10 mouse cellular contexts compared by ENCODE assay signal in the genomic region with DNA sequence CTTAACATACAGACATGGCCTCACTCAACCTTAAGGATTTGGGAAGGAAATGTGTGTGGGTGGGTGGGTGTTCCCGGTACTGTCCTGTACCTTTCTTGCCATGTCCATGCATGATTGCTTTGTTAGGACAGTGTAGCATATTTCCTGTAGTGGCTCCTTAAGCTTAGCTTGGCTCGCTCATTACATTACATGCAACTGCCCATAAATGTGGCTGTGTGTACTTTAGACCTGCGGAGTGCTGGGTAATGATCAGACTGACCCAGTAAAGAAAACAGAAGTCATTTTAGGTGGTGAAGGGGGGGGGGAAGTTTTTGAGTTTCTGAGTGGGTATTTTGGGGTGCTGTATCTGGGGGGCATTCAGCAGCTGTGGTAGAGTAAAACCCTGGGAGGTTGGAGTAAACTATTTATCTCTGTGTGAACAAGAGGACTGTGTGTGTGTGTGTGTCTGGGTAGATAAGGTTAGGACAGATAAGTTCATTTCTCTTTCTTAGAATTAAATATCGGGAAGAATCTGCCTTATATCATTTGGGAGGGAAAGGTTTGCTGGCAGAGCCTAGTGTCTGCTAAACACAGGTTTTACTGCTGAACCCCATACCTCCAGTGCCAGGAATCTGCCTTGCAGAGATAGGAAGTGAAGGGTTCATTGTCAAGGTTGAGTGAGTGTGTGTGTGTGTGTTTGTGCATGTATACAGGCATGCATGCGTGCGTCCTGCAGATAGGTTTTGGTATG. TPM values are rescaled to one million over a fixed set of nuclear protein-coding genes. Genes with fewer than 3 reads are reported as not detected.
DNase-seq lines count a peak whose midpoint lies in the region; ATAC-seq and TF ChIP-seq lines count a peak whose summit lies in the region.
"Had no signal": no experiment of that assay in that cellular context is flagged by ENCODE, and none has a peak within 500 bp of the region (broad histone marks: within the 10 kb centered on the region; RNA-seq: fewer than 3 reads in every experiment).

No protein-coding gene starts in this region.

- ATAC-seq in intestine, embryonic 14.5 days (replicated peaks; ENCODE audit: low FRiP score, low TSS enrichment, low read depth) = no peak
- ATAC-seq in intestine, postnatal 0 days = no peak
- peak; percentile 73 for ATAC-seq in liver, embryonic 12.5 days
- ATAC-seq in midbrain, embryonic 16.5 days = no peak
- ATAC-seq in granulocyte monocyte progenitor cell, adult 5-6 weeks (replicated peaks; ENCODE audit: poor library complexity, severe bottlenecking) = no peak
- ATAC-seq: forebrain, embryonic 14.5 days had no signal

- no peaks in the 10 kb centered on the region for H3K36me3 ChIP-seq in intestine, embryonic 14.5 days (ENCODE audit: control insufficient read depth, insufficient read depth, low read length)
- no peaks in the 10 kb centered on the region for H3K36me3 ChIP-seq in intestine, postnatal 0 days (ENCODE audit: control insufficient read depth, insufficient read depth)
- H3K36me3 ChIP-seq in liver, embryonic 12.5 days = peaks cover 54% of the 10 kb centered on the region
- no peaks in the 10 kb centered on the region for H3K36me3 ChIP-seq in midbrain, embryonic 16.5 days (ENCODE audit: control insufficient read depth, insufficient read depth, low read length)
- H3K36me3 ChIP-seq: midbrain, embryonic 12.5 days had no signal

- no peak for TF ChIP-seq CTCF in intestine, postnatal 0 days (IDR thresholded peaks at IDR 0.05; ENCODE audit: low read depth)

- H3K9ac ChIP-seq in intestine, embryonic 14.5 days (ENCODE audit: low read length) = no peak overlapping the region
- H3K9ac ChIP-seq in intestine, postnatal 0 days (ENCODE audit: low read depth, low read length) = no peak overlapping the region
- peak overlapping the region; percentile 97 for H3K9ac ChIP-seq in liver, embryonic 12.5 days
- no peak overlapping the region for H3K9ac ChIP-seq in midbrain, embryonic 16.5 days (ENCODE audit: low read depth, low read length)
- H3K9ac ChIP-seq: midbrain, embryonic 12.5 days had no signal

- H3K4me1 ChIP-seq in intestine, embryonic 14.5 days (replicated peaks; ENCODE audit: control insufficient read depth, insufficient read depth, low read length) = peaks cover 59% of the 10 kb centered on the region
- H3K4me1 ChIP-seq in intestine, postnatal 0 days (replicated peaks; ENCODE audit: control insufficient read depth, insufficient read depth, low read length) = peaks cover 10% of the 10 kb centered on the region
- H3K4me1 ChIP-seq in liver, embryonic 12.5 days = peaks cover 84% of the 10 kb centered on the region
- peaks cover 19% of the 10 kb centered on the region for H3K4me1 ChIP-seq in midbrain, embryonic 16.5 days (ENCODE audit: control insufficient read depth, insufficient read depth, low read length)

- peak; percentile 48 for DNase-seq in intestine, embryonic 14.5 days (ENCODE audit: low spot score)
- peak; percentile 89 for DNase-seq in MEL-GATA-1-ER (ENCODE audit: extremely low read depth, low read depth)
- DNase-seq in c-Kit-positive CD71-positive TER-119-negative erythroid progenitor cells, embryonic 14.5 days (ENCODE audit: low read depth) = peak; percentile 75
- DNase-seq: cerebellum, postnatal 36 days had no signal

- H3K4me3 ChIP-seq in intestine, embryonic 14.5 days (ENCODE audit: low read depth, low read length) = no peak overlapping the region
- no peak overlapping the region for H3K4me3 ChIP-seq in intestine, postnatal 0 days (ENCODE audit: low read depth, low read length)
- H3K4me3 ChIP-seq in liver, embryonic 12.5 days = peak overlapping the region; percentile 77
- H3K4me3 ChIP-seq in midbrain, embryonic 16.5 days (ENCODE audit: low read depth, low read length) = no peak overlapping the region
- H3K4me3 ChIP-seq: midbrain, embryonic 12.5 days had no signal

- H3K9me3 ChIP-seq in intestine, embryonic 14.5 days (ENCODE audit: control insufficient read depth, low read length) = no peaks in the 10 kb centered on the region
- H3K9me3 ChIP-seq in intestine, postnatal 0 days (ENCODE audit: control insufficient read depth) = no peaks in the 10 kb centered on the region
- no peaks in the 10 kb centered on the region for H3K9me3 ChIP-seq in liver, embryonic 12.5 days (replicated peaks)
- H3K9me3 ChIP-seq in midbrain, embryonic 16.5 days (replicated peaks; ENCODE audit: control insufficient read depth, low read length, poor library complexity, severe bottlenecking) = no peaks in the 10 kb centered on the region
- H3K9me3 ChIP-seq: midbrain, embryonic 12.5 days had no signal

- 67% methylated on average over 6 of the region's 6 CpGs for WGBS in intestine, embryonic 14.5 days
- 48% methylated on average over 6 of the region's 6 CpGs for WGBS in intestine, postnatal 0 days
- 25% methylated on average over 6 of the region's 6 CpGs for WGBS in liver, embryonic 12.5 days (ENCODE audit: insufficient replicate concordance)
- WGBS in midbrain, embryonic 16.5 days = 94% methylated on average over 6 of the region's 6 CpGs

- H3K4me2 ChIP-seq in intestine, embryonic 14.5 days (ENCODE audit: low read length) = no peak overlapping the region
- no peak overlapping the region for H3K4me2 ChIP-seq in intestine, postnatal 0 days (replicated peaks; ENCODE audit: low read depth)
- peak overlapping the region; percentile 80 for H3K4me2 ChIP-seq in liver, embryonic 12.5 days
- no peak overlapping the region for H3K4me2 ChIP-seq in midbrain, embryonic 16.5 days (ENCODE audit: low read length)
- H3K4me2 ChIP-seq: midbrain, embryonic 12.5 days had no signal

- H3K27ac ChIP-seq in intestine, embryonic 14.5 days (ENCODE audit: low read depth) = peak overlapping the region; percentile 40; the same call in 1 of the 2 replicates
- H3K27ac ChIP-seq in intestine, postnatal 0 days (ENCODE audit: low read depth, low read length) = no peak overlapping the region
- H3K27ac ChIP-seq in liver, embryonic 12.5 days = peak overlapping the region; percentile 95
- no peak overlapping the region for H3K27ac ChIP-seq in midbrain, embryonic 16.5 days (ENCODE audit: low read length)
- H3K27ac ChIP-seq: midbrain, embryonic 12.5 days had no signal

- H3K27me3 ChIP-seq in intestine, embryonic 14.5 days (replicated peaks; ENCODE audit: control insufficient read depth, insufficient read depth, low read length) = no peaks in the 10 kb centered on the region
- H3K27me3 ChIP-seq in intestine, postnatal 0 days (replicated peaks; ENCODE audit: control insufficient read depth, insufficient read depth, low read length) = no peaks in the 10 kb centered on the region
- no peaks in the 10 kb centered on the region for H3K27me3 ChIP-seq in liver, embryonic 12.5 days (replicated peaks)
- no peaks in the 10 kb centered on the region for H3K27me3 ChIP-seq in midbrain, embryonic 16.5 days (ENCODE audit: control insufficient read depth, insufficient read depth, low read depth, low read length)

RNA-seq across cellular contexts. Expression of a gene that starts 4.6 kb away (rescaled TPM):
- 33.6 and 35.9 TPM in 2 replicates for polyA plus RNA-seq in intestine, embryonic 14.5 days (2014; fragmentation: Nextera tagmentation; extraction: Ambion mirVana)
- polyA plus RNA-seq in intestine, postnatal 0 days (2015; fragmentation: Nextera tagmentation; extraction: Ambion mirVana) = 20.5 and 22.5 TPM in 2 replicates
- 364 and 366 TPM in 2 replicates for polyA plus RNA-seq in liver, embryonic 12.5 days (2016; fragmentation: Nextera tagmentation; extraction: Ambion mirVana)
- polyA plus RNA-seq in midbrain, embryonic 16.5 days (2015; fragmentation: Nextera tagmentation; extraction: Ambion mirVana) = 25.0 and 33.8 TPM in 2 replicates
- total RNA-seq in granulocyte monocyte progenitor cell, adult 5-6 weeks (2014; fragmentation: Nextera tagmentation) = 16.4 and 22.5 TPM in 2 replicates
- total RNA-seq in granulocyte monocyte progenitor cell, adult 5-6 weeks (2017) = 12.9 and 13.4 TPM in 2 replicates

Comparison
In these comparisons a context has a peak if more than half of its experiments do, and no peak if none do; other contexts are left out.
1. H3K27ac ChIP-seq: peak in intestine, embryonic 14.5 days (single experiment) and liver, embryonic 12.5 days (single experiment); none in intestine, postnatal 0 days (single experiment) and midbrain, embryonic 16.5 days (single experiment).
2. Peak in every context shown above with its lines, with median percentiles within 50 percentile points of each other: DNase-seq.